ENCODE assay signal across 8 mouse cellular contexts in the genomic region with DNA sequence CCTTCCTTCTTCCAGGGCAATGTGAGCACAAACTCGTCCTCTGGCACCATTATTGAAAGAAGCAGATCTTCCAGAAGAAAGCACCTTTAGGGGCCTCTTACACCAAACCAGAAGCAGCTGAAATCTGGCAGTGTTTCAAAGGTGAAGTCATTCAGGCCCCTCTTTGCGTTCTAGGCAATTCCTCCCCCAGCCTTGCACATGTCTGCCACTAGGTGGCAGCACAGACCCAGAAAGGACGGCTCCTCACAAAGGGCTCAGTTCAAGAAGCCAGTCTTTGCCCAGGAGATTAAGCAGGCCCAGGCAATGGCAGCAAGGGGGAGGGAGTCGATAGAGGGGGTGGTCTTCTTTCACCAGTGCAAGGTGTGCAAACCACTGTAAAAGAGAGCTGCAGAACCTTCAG. TPM values are rescaled to one million over a fixed set of nuclear protein-coding genes. Genes with fewer than 3 reads are reported as not detected.
DNase-seq lines count a peak whose midpoint lies in the region; ATAC-seq lines count a peak whose summit lies in the region.

No protein-coding gene starts in this region.

- H3K4me2 ChIP-seq in hindbrain, embryonic 11.5 days (replicated peaks; ENCODE audit: low read depth, low read length) = peak overlapping the region; percentile 90; the same call in 1 of the 2 replicates

- H3K9ac ChIP-seq in hindbrain, embryonic 11.5 days (ENCODE audit: low read depth, low read length) = no peak overlapping the region

- peak overlapping the region; percentile 73; the same call in 1 of the 2 replicates for H3K4me3 ChIP-seq in hindbrain, embryonic 11.5 days (ENCODE audit: low read depth, low read length)

- peaks cover 11% of the 10 kb centered on the region for H3K4me1 ChIP-seq in hindbrain, embryonic 11.5 days (replicated peaks; ENCODE audit: control insufficient read depth, insufficient read depth, low read length)

- DNase-seq in T-cell, adult 2 months (ENCODE audit: low spot score) = peak; percentile 88
- DNase-seq in cerebellum, adult 9-11 months = peak; percentile 66
- DNase-seq in frontal cortex, adult 2 months (ENCODE audit: extremely low spot score in 1 of 2, low spot score in 1 of 2) = peak; percentile 60 to 91
- peak; percentile 95 for DNase-seq in hindbrain, embryonic 11.5 days (ENCODE audit: low spot score)
- peak; percentile 80 for DNase-seq in layer of hippocampus, postnatal 25 days (ENCODE audit: extremely low spot score in 1 of 2, low spot score in 1 of 2)
- DNase-seq in lung, postnatal 4 days = peak; percentile 90 to 93
- DNase-seq in right cerebral cortex, adult 2 months (ENCODE audit: low spot score in 2 of 2) = peak; percentile 84 to 86
- peak; percentile 79 for DNase-seq in urinary bladder, postnatal 25 days (ENCODE audit: low spot score)

- H3K9me3 ChIP-seq in hindbrain, embryonic 11.5 days (ENCODE audit: control insufficient read depth, low read length) = no peaks in the 10 kb centered on the region

- ATAC-seq in hindbrain, embryonic 11.5 days (ENCODE audit: low FRiP score) = peak; percentile 20; the same call in 1 of the 2 replicates

- no peaks in the 10 kb centered on the region for H3K36me3 ChIP-seq in hindbrain, embryonic 11.5 days (ENCODE audit: control insufficient read depth, insufficient read depth, low read length)

- no peak overlapping the region for H3K27ac ChIP-seq in hindbrain, embryonic 11.5 days (ENCODE audit: low read depth, low read length)

- 1% methylated on average over 4 of the region's 4 CpGs for WGBS in hindbrain, embryonic 11.5 days

- peaks cover 10% of the 10 kb centered on the region for H3K27me3 ChIP-seq in hindbrain, embryonic 11.5 days (ENCODE audit: control insufficient read depth, insufficient read depth, low read length)

RNA-seq across cellular contexts. Expression of gene Ccnd2, which starts 4.3 kb away (rescaled TPM):
- polyA plus RNA-seq in frontal cortex, adult 2 months (2012; rRNA removed) = 41.8 and 49.2 TPM in 2 replicates
- polyA plus RNA-seq in hindbrain, embryonic 11.5 days (2014; fragmentation: Nextera tagmentation; extraction: Ambion mirVana) = 1,153 and 1,300 TPM in 2 replicates
- total RNA-seq in layer of hippocampus, postnatal 25 days (2021) = 100 to 1,000 TPM; 137 to 150 TPM

RNA-seq across cellular contexts. Expression of gene Tigar, which starts 38.3 kb away (rescaled TPM):
- 16.2 and 16.6 TPM in 2 replicates for polyA plus RNA-seq in frontal cortex, adult 2 months (2012; rRNA removed)
- 5.8 and 6.4 TPM in 2 replicates for polyA plus RNA-seq in hindbrain, embryonic 11.5 days (2014; fragmentation: Nextera tagmentation; extraction: Ambion mirVana)
- total RNA-seq in layer of hippocampus, postnatal 25 days (2021) = 10 to 100 TPM; 26.3 to 27.9 TPM

Comparison
In these comparisons a context has a peak if more than half of its experiments do, and no peak if none do; other contexts are left out.
1. RNA of gene Ccnd2, which starts 4.3 kb away (polyA plus RNA-seq): 1,153 to 1,300 TPM in hindbrain, embryonic 11.5 days; 41.8 to 49.2 TPM in frontal cortex, adult 2 months; every median in the first group is over 10 times any median in the second.
2. Peak in every context shown above with its lines, with median percentiles within 50 percentile points of each other: DNase-seq.